Mouse (Mus musculus) embryonic facial prominence, embryonic 11.5 days (tissue): Measurements from ENCODE around the gene Ceacam9. TPM values are rescaled to one million over a fixed set of nuclear protein-coding genes. Genes with fewer than 3 reads are reported as not detected.
"Not testable (repeated sequence)": the region's sequence is repeated elsewhere in the genome, so short reads cannot be mapped to it uniquely, and the experiment has no call there.

Experiments
- ATAC-seq: fragments of 200-750 bp; cut with Nextera tagmentation; replicated peaks from 2 replicates; pipeline ENCODE4 v1.8.0; 2017; ENCODE audit warnings: low read depth; ENCODE audit not compliant: insufficient number of reproducible peaks, low FRiP score, low TSS enrichment
- DNase-seq: peaks from one replicate; pipeline ENCODE4 v3.0.0-alpha.2; 2015; ENCODE audit warnings: low spot score
- H3K27ac ChIP-seq: fragments of 300-500 bp; sonication (generic); replicated peaks from 2 replicates; pipeline ENCODE4 v1.5.1; 2014; ENCODE audit warnings: mild to moderate bottlenecking, low read depth, low read length, control low read depth
- H3K27me3 ChIP-seq: fragments of 300-500 bp; sonication (generic); 2 replicates; pipeline ENCODE4 v1.6.1; 2014; ENCODE audit warnings: mild to moderate bottlenecking, low read length, moderate library complexity, mixed read lengths; ENCODE audit not compliant: control insufficient read depth, insufficient read depth
- H3K36me3 ChIP-seq: fragments of 300-500 bp; sonication (generic); replicated peaks from 2 replicates; pipeline ENCODE4 v1.6.1; 2014; ENCODE audit warnings: low read depth, mild to moderate bottlenecking, low read length, moderate library complexity, mixed read lengths; ENCODE audit not compliant: control insufficient read depth, insufficient read depth
- H3K4me1 ChIP-seq: fragments of 300-500 bp; sonication (generic); 2 replicates; pipeline ENCODE4 v1.6.1; 2014; ENCODE audit warnings: low read length, mixed read lengths; ENCODE audit not compliant: control insufficient read depth, insufficient read depth
- H3K4me2 ChIP-seq: fragments of 300-500 bp; sonication (generic); 2 replicates; pipeline ENCODE4 v1.6.1; 2014; ENCODE audit warnings: low read depth, mild to moderate bottlenecking, control low read depth, low read length, moderate library complexity
- H3K4me3 ChIP-seq: fragments of 300-500 bp; sonication (generic); 2 replicates; pipeline ENCODE4 v1.5.1; 2014; ENCODE audit warnings: low read depth, low read length, control low read depth
- H3K9ac ChIP-seq: fragments of 300-500 bp; sonication (generic); replicated peaks from 2 replicates; pipeline ENCODE4 v1.6.1; 2014; ENCODE audit warnings: mild to moderate bottlenecking, control low read depth, low read length
- H3K9me3 ChIP-seq: fragments of 300-500 bp; sonication (generic); replicated peaks from 2 replicates; pipeline ENCODE4 v1.6.1; 2016; ENCODE audit warnings: mild to moderate bottlenecking, low read length, inconsistent platforms, mixed read lengths; ENCODE audit not compliant: control insufficient read depth
- WGBS: fragments of 180-500 bp; shearing (Covaris S2); extraction: QIAGEN DNeasy Blood & Tissue Kit; methylation state at CpG from one replicate; pipeline ENCODE4 v1.1.7; 2014; 5-methylcytosine and 5-hydroxymethylcytosine counted together
- polyA plus RNA-seq: library from polyadenylated mRNA; unstranded; fragments of >200 nt; fragmentation: Nextera tagmentation; extraction: Ambion mirVana; gene quantifications from 2 replicates; pipeline ENCODE4 v1.2.1, GENCODE M21; 2014

Ceacam9 gene
- polyA plus RNA-seq, 1 experiment from 2014 or later, result not detected

GRCm38 (mm10) chr7:16700583-16700982 is 21.1 kb upstream of the Ceacam9 start:
- no peak overlapping the region for H3K4me3 ChIP-seq
- DNase-seq, result no peak
- H3K36me3 ChIP-seq, result no peaks in the 10 kb centered on the region
- H3K4me2 ChIP-seq, result no peak overlapping the region
- H3K4me1 ChIP-seq, result no peaks in the 10 kb centered on the region
- ATAC-seq, result no peak
- H3K27ac ChIP-seq, result no peak overlapping the region
- 83% methylated on average over 5 of the region's 5 CpGs for WGBS
- no peak overlapping the region for H3K9ac ChIP-seq
- no peaks in the 10 kb centered on the region for H3K9me3 ChIP-seq
- no peaks in the 10 kb centered on the region for H3K27me3 ChIP-seq

GRCm38 (mm10) chr7:16706385-16706784 is 15.3 kb upstream of the Ceacam9 start:
- Histone ChIP-seq H3K9me3 (no peaks in the 10 kb centered on the region), H3K4me3 (no peak overlapping the region), H3K4me1 (no peaks in the 10 kb centered on the region), H3K27ac (no peak overlapping the region), H3K27me3 (no peaks in the 10 kb centered on the region), H3K36me3 (no peaks in the 10 kb centered on the region), H3K4me2 (no peak overlapping the region), H3K9ac (no peak overlapping the region)
- DNase-seq (no peak), ATAC-seq (no peak)
- WGBS, result 48% methylated on average over 9 of the region's 9 CpGs

GRCm38 (mm10) chr7:16708244-16708643 is 13.5 kb upstream of the Ceacam9 start:
- 18% methylated on average over 9 of the region's 9 CpGs for WGBS
- no peak overlapping the region for H3K9ac ChIP-seq
- no peak overlapping the region for H3K4me3 ChIP-seq
- H3K4me2 ChIP-seq, result no peak overlapping the region
- H3K9me3 ChIP-seq, result no peaks in the 10 kb centered on the region
- no peak for ATAC-seq
- H3K36me3 ChIP-seq, result no peaks in the 10 kb centered on the region
- H3K27me3 ChIP-seq, result no peaks in the 10 kb centered on the region
- no peaks in the 10 kb centered on the region for H3K4me1 ChIP-seq
- no peak overlapping the region for H3K27ac ChIP-seq
- DNase-seq, result no peak

- no peaks in the 10 kb centered on the region for H3K27me3 ChIP-seq
- no peak for ATAC-seq
- no peaks in the 10 kb centered on the region for H3K4me1 ChIP-seq
- H3K9ac ChIP-seq, result no peak overlapping the region
- 76% methylated on average over 5 of the region's 5 CpGs for WGBS
- no peak overlapping the region for H3K4me2 ChIP-seq
- no peak overlapping the region for H3K4me3 ChIP-seq
- no peak overlapping the region for H3K27ac ChIP-seq
- no peak for DNase-seq
- no peaks in the 10 kb centered on the region for H3K36me3 ChIP-seq
- no peaks in the 10 kb centered on the region for H3K9me3 ChIP-seq
Measured at GRCm38 (mm10) chr7:16710604-16711003, 11.1 kb upstream of the Ceacam9 start.

GRCm38 (mm10) chr7:16712633-16713415 is 8.9 kb upstream of the Ceacam9 start:
- ATAC-seq, result no peak
- DNase-seq, result no peak
- no peak overlapping the region for H3K27ac ChIP-seq
- H3K27me3 ChIP-seq, result no peaks in the 10 kb centered on the region
- H3K36me3 ChIP-seq, result no peaks in the 10 kb centered on the region
- no peak overlapping the region for H3K4me3 ChIP-seq
- WGBS, result 73% methylated on average over 13 of the region's 13 CpGs
- no peaks in the 10 kb centered on the region for H3K9me3 ChIP-seq
- H3K4me2 ChIP-seq, result no peak overlapping the region
- H3K9ac ChIP-seq, result no peak overlapping the region
- no peaks in the 10 kb centered on the region for H3K4me1 ChIP-seq

- 45% methylated on average over 8 of the region's 8 CpGs for WGBS
- not testable (repeated sequence) for H3K27ac ChIP-seq, H3K9ac ChIP-seq, H3K4me1 ChIP-seq, H3K9me3 ChIP-seq, H3K27me3 ChIP-seq, ATAC-seq, H3K36me3 ChIP-seq, H3K4me2 ChIP-seq, H3K4me3 ChIP-seq, DNase-seq
Measured at GRCm38 (mm10) chr7:16716456-16717152, 5.1 kb upstream of the Ceacam9 start.

- not testable (repeated sequence) for H3K4me1 ChIP-seq, H3K9me3 ChIP-seq, ATAC-seq, H3K27me3 ChIP-seq, H3K4me3 ChIP-seq, H3K4me2 ChIP-seq, H3K27ac ChIP-seq, DNase-seq, H3K9ac ChIP-seq, H3K36me3 ChIP-seq
- WGBS, result 52% methylated on average over 3 of the region's 3 CpGs
Measured at GRCm38 (mm10) chr7:16722490-16722889, 761 bp downstream of the Ceacam9 start.
